Mouse (Mus musculus) limb, embryonic 14.5 days (tissue): ENCODE measurements around the gene Pak2. TPM values are rescaled to one million over a fixed set of nuclear protein-coding genes. Genes with fewer than 3 reads are reported as not detected.

ENCODE experiments used
- ATAC-seq: fragments of 200-750 bp; cut with Nextera tagmentation; 2 replicates; pipeline ENCODE4 v1.8.0; 2017; ENCODE audit warnings: low read depth, moderate number of reproducible peaks, moderate TSS enrichment; ENCODE audit not compliant: low FRiP score
- DNase-seq: peaks from one replicate; pipeline ENCODE4 v3.0.0-alpha.2; 2015; ENCODE audit warnings: low spot score
- H3K27ac ChIP-seq: fragments of 300-500 bp; sonication (generic); replicated peaks from 2 replicates; pipeline ENCODE4 v1.5.1; 2014; ENCODE audit warnings: low read depth, mild to moderate bottlenecking, low read length, moderate library complexity, mixed read lengths
- H3K27me3 ChIP-seq: fragments of 300-500 bp; sonication (generic); 2 replicates; pipeline ENCODE4 v1.6.1; 2014; ENCODE audit warnings: low read length, mixed read lengths; ENCODE audit not compliant: control insufficient read depth, insufficient read depth
- H3K36me3 ChIP-seq: fragments of 300-500 bp; sonication (generic); 2 replicates; pipeline ENCODE4 v1.6.1; 2014; ENCODE audit warnings: mild to moderate bottlenecking, low read length, moderate library complexity, mixed read lengths; ENCODE audit not compliant: control insufficient read depth, insufficient read depth
- H3K4me1 ChIP-seq: fragments of 300-500 bp; sonication (generic); 2 replicates; pipeline ENCODE4 v1.6.1; 2014; ENCODE audit warnings: antibody characterized with exemption, low read length, mixed read lengths; ENCODE audit not compliant: control insufficient read depth, insufficient read depth
- H3K4me2 ChIP-seq: fragments of 300-500 bp; sonication (generic); replicated peaks from 2 replicates; pipeline ENCODE4 v1.6.1; 2014; ENCODE audit warnings: low read depth, mild to moderate bottlenecking, low read length, moderate library complexity; ENCODE audit not compliant: severe bottlenecking
- H3K4me3 ChIP-seq: fragments of 300-500 bp; sonication (generic); replicated peaks from 2 replicates; pipeline ENCODE4 v1.5.1; 2014; ENCODE audit warnings: low read length
- H3K9ac ChIP-seq: fragments of 300-500 bp; sonication (generic); 2 replicates; pipeline ENCODE4 v1.6.1; 2014; ENCODE audit warnings: mild to moderate bottlenecking, low read depth, low read length, moderate library complexity; ENCODE audit not compliant: severe bottlenecking
- H3K9me3 ChIP-seq: fragments of 300-500 bp; sonication (generic); 2 replicates; pipeline ENCODE4 v1.6.1; 2016; ENCODE audit warnings: low read length; ENCODE audit not compliant: control insufficient read depth
- POLR2A ChIP-seq: fragments of 200-500 bp; IDR thresholded peaks from 2 replicates; pipeline ENCODE4 v1.8.0; 2012; ENCODE audit warnings: inconsistent platforms, mild to moderate bottlenecking, moderate library complexity, borderline replicate concordance; ENCODE audit not compliant: insufficient read depth, insufficient read length; ENCODE audit errors: extremely low read depth
- WGBS: fragments of 180-500 bp; shearing (Covaris S2); extraction: QIAGEN DNeasy Blood & Tissue Kit; methylation state at CpG from one replicate; pipeline ENCODE4 v1.1.7; 2014; 5-methylcytosine and 5-hydroxymethylcytosine counted together
- polyA plus RNA-seq, 2 experiments: library from polyadenylated mRNA; depleted of rRNA in 1 of 2; stranded (reverse) in 1 of 2; unstranded in 1 of 2; fragments of >200 nt; fragmentation: Nextera tagmentation in 1 of 2; extraction: Ambion mirVana in 1 of 2; gene quantifications; 2 replicates each; pipeline versions ENCODE4 v1.2.1 to v1.2.3; 2012 to 2014

Pak2 gene
- polyA plus RNA-seq, 2 experiments, result 26.5 to 35.8 TPM

DNA sequence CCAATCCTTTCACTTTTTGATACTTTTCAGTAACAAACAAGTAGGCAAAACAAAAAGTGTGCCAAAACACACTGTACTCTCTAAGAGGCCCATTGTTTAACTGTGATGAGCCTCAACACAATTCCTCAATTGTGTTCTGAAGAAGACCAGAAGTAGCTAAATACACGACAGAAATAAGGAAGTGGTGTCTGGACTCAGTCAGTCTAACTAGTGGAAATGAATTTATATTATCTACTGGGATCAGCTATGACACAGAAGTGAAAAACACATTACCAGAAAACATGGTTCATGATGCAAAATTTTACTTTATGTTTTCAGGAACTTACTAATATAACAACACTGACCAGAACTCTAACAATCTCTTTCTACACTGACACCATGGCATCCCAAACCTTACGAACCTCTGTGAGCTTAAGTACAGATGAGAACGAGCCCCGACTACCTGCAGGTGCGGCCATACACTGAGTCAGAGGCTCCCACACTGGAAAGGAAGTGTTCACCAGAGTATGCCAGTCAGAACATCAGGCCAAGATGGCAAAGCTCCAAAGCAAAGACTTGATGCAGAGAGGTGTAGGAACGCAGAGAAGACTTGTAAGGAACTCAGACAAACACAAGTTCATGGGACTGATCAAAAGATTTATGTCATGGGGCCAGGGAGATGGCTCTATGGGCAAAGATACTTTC is 19.2 kb downstream of the Pak2 start:
- H3K4me3 ChIP-seq, result no peak overlapping the region
- H3K9me3 ChIP-seq, result no peaks in the 10 kb centered on the region
- no peak for TF ChIP-seq POLR2A
- H3K4me2 ChIP-seq, result no peak overlapping the region
- no peak overlapping the region for H3K27ac ChIP-seq
- DNase-seq (no peak), ATAC-seq (no peak)
- no peak overlapping the region for H3K9ac ChIP-seq
- 77% methylated on average over 6 of the region's 6 CpGs for WGBS
- no peaks in the 10 kb centered on the region for H3K27me3 ChIP-seq
- no peaks in the 10 kb centered on the region for H3K36me3 ChIP-seq
- H3K4me1 ChIP-seq, result no peaks in the 10 kb centered on the region

DNA sequence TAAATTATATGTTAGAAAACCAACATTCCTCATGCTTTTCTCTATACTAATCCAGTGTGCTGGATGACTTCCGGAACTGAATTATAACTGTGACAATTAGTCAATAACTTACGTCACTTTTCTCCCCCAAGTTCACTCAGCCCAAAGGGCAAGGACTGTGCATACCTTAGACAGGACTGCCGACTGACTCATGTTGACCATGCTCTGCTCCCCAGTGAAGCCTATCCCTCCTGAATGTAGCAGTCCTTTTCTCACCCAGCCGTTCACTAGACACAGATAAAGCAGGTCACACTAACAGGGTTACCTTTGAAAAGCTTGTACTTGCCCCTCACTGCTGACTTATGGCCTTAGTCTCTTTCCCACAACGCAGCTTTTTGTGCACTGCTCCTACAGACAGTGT is 20.3 kb downstream of the Pak2 start:
- no peak for TF ChIP-seq POLR2A

DNA sequence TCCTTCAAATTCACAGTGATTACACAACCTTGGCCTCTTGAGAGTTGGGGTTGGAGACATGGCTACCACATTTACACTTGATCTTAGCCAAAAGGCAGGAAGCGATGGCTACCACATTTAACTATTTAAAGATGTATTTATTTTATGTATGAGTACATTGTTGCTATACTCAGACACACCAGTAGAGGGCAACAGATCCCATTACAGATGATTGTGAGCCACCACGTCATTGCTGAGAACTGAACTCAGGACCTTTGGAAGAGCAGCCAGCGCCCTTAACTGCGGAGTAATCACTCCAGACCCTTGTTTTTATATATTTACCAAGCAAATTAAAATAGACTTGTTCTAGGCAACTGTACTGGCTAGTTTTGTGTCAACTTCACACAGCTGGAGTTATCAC is 36.8 kb downstream of the Pak2 start:
- no peak for ATAC-seq
- Histone ChIP-seq H3K4me2 (no peak overlapping the region), H3K27me3 (no peaks in the 10 kb centered on the region), H3K9me3 (no peaks in the 10 kb centered on the region), H3K36me3 (peaks cover 79% of the 10 kb centered on the region), H3K4me1 (no peaks in the 10 kb centered on the region), H3K4me3 (no peak overlapping the region), H3K27ac (no peak overlapping the region), H3K9ac (no peak overlapping the region)
- no peak for DNase-seq
- 90% methylated on average over 4 of the region's 4 CpGs for WGBS
- TF ChIP-seq POLR2A, result no peak

More for the DNA sequence above, 20.3 kb downstream of the Pak2 start:
- H3K36me3 ChIP-seq, result no peaks in the 10 kb centered on the region
- no peak overlapping the region for H3K9ac ChIP-seq
- WGBS, result 87% methylated on average over 5 of the region's 5 CpGs
- H3K9me3 ChIP-seq, result no peaks in the 10 kb centered on the region
- no peak overlapping the region for H3K4me3 ChIP-seq
- H3K27ac ChIP-seq, result no peak overlapping the region
- H3K27me3 ChIP-seq, result no peaks in the 10 kb centered on the region
- no peaks in the 10 kb centered on the region for H3K4me1 ChIP-seq
- no peak overlapping the region for H3K4me2 ChIP-seq
- DNase-seq (no peak), ATAC-seq (no peak)

DNA sequence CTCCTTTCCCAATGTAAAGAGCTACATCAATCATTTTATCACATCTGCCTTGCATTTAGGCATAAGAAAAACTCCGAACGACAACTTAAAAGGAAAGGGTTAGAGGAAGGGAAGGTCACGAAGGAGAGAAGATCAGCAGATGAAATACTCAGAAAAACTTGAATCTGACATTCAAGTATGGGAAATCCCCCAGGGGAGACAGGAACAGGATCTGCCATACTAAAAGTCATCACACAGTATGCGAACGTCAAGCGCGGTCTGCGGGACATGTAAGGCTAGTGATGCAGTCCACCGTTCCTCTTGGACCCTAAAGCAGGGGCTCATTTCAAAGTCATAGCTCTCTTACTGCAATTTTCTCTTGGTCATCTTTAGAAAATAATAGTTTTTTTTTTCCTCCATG is 59.5 kb downstream of the Pak2 start:
- Histone ChIP-seq H3K36me3 (peaks cover 76% of the 10 kb centered on the region), H3K4me2 (no peak overlapping the region), H3K27ac (no peak overlapping the region), H3K4me1 (no peaks in the 10 kb centered on the region), H3K9ac (no peak overlapping the region), H3K9me3 (no peaks in the 10 kb centered on the region), H3K27me3 (no peaks in the 10 kb centered on the region), H3K4me3 (no peak overlapping the region)
- WGBS, result 87% methylated on average over 9 of the region's 9 CpGs
- DNase-seq (no peak), ATAC-seq (no peak)
- TF ChIP-seq POLR2A, result no peak

DNA sequence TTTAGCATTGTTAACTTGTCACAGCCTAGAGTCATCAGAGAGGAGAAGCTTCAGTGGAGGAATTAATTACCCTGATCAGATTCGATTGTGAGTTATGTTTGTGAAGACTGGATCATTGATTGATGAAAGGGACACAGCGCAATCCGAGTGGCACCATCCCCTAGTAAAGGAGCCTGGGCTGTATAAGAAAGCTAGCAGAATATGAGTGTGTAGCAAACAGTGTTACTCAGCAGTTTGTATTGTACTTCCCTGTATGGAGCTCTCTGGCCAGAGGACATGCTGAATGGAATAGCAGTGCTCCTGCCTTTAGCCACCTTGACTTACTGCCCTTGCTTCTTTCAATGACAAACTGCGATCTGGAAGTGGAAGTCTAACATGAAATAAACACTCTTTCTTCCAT is 68.8 kb downstream of the Pak2 start:
- H3K9ac ChIP-seq, result no peak overlapping the region
- 85% methylated on average over 4 of the region's 4 CpGs for WGBS
- TF ChIP-seq POLR2A, result no peak
- no peaks in the 10 kb centered on the region for H3K4me1 ChIP-seq
- H3K27me3 ChIP-seq, result no peaks in the 10 kb centered on the region
- H3K36me3 ChIP-seq, result 0 out of 2 replicates have a peak, but pooled peaks cover under 1% of the 10 kb centered on the region
- no peak overlapping the region for H3K27ac ChIP-seq
- DNase-seq, result no peak
- H3K4me2 ChIP-seq, result no peak overlapping the region
- H3K4me3 ChIP-seq, result no peak overlapping the region
- H3K9me3 ChIP-seq, result no peaks in the 10 kb centered on the region
- no peak for ATAC-seq
